Mouse (Mus musculus) spleen, postnatal 10 days (tissue): ENCODE measurements around the gene Dennd2c.

ENCODE experiments used
- DNase-seq, 2 experiments: peaks; one replicate each; pipeline ENCODE4 v3.0.0; 2021 to 2022; ENCODE audit warnings: low spot score in 2 of 2

Dennd2c gene

DNA sequence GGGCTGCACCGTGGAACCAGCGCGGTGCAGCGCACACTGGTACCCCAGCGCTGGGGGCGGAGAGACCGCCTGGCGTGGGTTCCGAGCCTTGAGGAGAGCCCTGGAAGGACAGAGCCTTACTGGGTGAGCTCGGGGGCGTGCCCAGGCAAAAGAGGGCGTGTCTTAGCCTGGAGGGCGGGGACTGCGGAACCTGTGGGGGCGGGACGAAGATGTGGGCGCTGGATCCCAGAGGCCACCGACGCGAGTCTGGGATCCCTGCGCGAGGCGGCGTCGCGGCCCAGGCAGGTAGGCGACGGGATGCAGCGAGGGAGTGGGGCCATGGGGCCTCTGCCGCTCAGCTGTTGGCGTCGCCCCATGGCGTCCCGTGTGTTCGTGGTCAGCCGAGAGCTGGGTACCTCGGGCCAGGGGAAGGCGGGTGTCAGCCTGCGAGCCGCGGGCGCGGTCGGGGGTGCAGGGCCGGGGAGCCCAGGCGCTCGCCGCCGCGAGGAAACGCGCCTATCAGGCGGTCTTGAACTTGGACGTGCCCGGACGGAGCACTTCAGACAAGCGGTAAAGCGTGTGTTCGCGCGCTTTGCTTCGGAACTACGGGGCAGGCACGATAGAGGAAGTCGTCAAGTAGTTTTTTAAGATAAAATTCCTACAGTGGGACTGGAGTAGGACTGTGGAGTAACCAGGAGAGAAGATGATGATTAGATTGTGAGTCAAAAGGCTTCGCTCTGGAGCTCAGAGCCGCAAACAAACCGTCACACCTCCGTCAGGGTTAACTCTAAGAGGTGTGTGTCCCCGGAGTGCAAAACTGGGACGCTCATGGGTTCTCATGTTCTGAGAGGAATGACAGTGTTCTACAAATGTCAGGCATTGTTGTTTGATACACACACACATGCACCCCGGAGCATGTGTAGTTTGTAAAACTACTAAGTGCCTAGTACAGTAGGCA, at the start of gene Dennd2c:
Gene Dennd2c (plus strand): TSS at position 151 of the 937 bp plus-strand sequence.
- DNase-seq = peak; percentile 98 to 99

DNA sequence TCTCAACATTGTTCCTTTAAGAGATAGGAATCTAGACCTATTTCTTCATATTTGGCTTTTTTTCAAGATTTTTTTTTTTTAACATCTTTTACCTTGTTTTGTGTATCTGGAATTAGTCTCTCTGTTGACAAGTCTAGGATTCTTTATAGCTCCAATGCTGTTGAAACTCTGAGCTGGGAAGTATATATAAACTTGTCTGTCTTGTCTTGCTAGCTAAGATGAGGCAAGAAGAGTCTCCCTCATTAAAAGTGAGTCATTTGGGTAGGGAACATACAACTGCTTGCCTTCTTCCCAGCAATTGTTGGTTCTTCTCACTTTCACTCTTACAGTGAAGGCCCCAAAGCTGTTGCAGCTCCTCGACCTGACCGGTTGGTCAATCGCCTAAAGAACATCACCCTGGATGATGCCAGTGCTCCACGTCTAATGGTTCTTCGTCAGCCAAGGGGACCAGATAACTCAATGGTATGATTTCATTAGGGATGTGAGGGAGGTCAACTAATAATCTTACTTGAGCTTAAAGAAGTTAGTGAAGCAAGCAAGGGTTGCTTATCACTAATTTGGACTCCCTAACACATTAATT, 46.3 kb upstream of the Dennd2c start:
- no peak for DNase-seq

DNA sequence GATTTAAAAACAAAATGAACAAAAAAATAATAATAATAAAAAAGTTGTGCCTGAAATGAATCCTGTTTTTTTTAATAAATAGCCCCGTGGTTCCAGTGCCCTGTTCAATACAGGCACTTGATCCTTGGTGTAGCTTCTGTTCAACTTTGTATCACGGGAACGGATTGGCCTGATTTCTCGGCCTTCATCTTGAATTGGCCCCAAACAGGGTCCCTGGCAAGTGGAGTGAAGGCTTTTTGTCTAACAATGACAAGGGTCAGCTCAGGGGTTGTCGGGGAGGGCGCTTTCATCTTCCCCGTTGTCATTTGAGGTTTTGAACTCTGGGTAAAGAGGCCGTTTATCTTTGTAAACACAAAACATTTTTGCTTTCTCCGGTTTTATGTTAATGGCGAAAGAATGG, 44.7 kb upstream of the Dennd2c start:
- peak in 1 of 2 experiments; percentile 9 for DNase-seq

DNA sequence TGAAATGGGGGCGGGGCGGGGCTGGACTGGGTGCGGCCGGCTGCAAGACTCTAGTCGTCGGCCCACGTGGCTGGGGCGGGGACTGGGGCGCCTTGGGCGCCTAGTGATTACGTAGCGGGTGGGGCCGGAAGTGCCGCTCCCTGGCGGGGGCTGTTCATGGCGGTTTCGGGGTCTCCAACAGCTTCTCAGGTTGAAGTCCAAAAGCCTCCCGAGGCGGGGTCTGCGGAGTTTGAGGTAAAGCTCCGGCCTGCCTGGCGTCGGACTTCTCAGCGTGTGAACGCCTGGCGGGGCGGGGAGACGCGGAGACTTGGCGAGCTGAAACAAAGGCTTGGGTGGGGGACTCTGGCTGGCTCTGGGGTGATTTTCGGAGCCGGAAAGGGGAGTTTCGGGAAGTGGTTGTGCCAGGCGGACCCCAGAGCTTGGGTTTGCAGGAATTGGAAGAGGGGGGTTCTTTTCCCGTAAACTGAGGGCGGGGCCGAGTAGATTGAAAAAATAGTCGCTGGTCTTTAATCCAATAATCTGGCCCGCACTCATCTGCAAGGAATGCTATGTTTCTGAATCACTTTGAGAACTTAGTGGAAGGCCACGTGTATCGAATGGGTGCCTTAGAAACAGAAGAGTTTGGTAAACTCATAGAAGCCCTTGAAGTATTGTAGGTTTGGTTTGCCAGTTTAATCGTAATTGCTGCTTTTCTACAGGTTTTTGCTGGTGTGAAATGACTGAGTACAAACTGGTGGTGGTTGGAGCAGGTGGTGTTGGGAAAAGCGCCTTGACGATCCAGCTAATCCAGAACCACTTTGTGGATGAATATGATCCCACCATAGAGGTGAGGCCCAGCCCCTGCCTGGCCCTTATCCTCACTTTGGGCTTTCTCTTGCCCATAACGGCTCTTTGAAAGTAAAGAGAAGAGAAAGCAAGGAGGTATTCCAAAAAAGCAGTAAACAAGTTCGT, 43.9 kb upstream of the Dennd2c start, which contains the start of gene Nras:
Gene Nras (plus strand): TSS at position 79 of the 951 bp plus-strand sequence.
- DNase-seq = peak; percentile 91 to 97

DNA sequence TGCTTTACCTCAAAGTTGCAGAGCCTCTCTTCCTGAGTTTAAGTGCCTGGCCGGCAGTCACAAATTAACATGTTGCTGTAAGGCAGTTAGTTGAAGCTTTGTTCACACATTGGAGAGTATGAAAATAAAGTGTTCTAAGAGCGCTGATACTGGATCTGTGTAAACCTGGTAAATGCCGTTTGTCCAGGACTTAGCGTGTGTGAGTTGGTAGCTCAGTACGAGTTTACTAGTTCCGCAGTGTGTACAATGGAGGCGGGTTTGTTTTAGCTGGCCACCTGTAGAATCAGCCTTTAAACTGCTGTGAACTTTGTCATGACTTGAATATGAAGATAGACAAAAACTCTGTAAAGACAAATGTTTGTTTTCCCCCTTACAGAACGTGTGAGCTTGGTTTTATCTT, 35.5 kb upstream of the Dennd2c start:
- no peak for DNase-seq

DNA sequence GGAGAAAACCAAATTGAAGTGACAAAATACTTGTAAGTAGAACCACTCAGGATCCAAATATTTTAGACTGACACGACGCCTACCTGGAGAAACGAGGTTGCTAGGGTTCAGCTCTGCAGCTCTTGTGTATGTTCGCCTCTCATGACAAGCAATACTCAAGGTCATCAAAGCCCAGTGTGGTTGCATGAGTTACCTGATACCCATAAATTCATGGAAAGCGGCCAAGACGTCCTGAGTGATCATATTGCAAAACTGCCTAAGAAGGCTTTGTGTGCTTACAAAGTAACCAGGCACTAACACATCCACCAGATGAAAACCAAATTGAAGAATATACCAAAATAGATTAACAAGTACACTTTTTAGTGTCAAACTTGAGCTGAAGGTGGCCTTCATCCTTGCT, 33.4 kb upstream of the Dennd2c start:
- DNase-seq = no peak

DNA sequence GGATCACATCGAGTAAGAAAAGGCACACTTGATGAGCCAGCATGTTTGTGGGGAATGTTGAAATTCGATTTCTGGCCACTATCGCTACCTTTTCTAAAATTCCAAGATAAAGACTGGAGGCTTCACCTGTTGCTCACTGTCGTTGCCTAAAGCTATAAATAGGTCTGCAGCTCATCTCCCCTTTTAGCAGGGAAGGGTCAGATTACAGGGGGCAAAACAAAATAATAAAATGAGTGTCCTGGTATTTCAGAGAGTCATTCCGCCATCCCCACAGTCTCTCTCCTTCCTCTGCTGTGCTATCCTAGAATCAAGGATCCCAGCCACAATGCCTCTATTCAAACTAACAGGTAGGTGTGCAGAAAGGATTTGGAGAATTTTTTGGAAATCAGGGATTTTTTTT, 28.6 kb upstream of the Dennd2c start, which contains the start of gene Ampd1:
Gene Ampd1 (plus strand): TSS at position 244 of the 400 bp plus-strand sequence.
- no peak for DNase-seq

DNA sequence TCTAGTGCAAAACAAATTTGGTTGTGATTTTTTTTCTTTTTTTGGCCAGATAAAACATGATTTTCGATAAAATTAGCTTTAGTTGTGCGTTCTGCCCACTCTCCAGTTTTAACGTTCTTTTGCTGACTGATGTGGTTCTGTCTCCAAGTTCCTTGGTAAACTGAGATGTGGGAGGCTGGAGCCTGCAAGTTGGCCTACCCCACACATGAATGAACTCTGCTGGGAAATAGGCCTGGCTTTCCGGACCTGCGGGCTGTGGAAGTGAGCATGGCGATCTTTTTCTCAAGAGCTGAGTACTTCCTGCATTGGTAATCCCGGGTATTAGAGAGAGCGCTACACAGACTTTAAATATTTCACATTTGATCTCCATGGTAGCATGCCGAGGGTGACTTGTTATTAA, 26.5 kb upstream of the Dennd2c start:
- no peak for DNase-seq

DNA sequence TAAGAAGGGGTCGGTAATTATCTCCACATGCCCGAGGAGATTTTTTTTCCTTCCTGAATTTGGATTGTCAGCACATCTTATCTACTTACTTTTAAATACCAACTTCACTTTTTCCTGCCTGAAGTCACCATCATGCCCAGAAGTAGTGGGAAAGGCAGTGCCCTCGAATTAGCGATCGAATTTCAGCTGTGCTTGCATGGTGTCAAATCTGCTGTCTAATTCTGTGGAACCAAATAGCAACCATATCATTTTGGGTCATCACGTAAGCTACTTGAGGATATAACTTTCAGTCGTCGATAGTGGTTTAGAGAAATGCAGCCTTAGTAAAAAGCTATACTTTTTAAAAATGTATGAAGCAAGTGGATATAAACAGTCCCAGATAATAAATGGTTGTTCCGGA, 25.9 kb upstream of the Dennd2c start:
- no peak for DNase-seq

DNA sequence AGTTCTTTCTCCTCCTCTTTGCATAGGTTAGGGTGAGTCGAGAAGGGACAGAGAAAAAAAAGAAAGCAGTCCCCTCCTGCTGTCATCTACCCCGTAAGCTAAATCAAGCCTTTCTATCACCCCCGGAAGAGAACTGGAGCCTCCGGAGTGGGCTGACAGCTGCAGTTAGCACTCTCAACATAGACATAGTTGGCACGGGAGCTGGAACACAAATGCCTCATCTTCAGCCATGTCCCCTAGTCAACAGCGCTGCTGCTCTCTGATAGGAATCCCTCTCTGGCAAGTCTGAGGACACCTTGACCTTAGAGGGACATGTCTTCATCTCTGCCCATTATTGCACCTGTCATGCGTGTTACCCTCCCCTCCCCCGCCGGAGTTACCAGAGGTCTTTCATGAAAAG, 23.1 kb upstream of the Dennd2c start:
- DNase-seq = no peak

DNA sequence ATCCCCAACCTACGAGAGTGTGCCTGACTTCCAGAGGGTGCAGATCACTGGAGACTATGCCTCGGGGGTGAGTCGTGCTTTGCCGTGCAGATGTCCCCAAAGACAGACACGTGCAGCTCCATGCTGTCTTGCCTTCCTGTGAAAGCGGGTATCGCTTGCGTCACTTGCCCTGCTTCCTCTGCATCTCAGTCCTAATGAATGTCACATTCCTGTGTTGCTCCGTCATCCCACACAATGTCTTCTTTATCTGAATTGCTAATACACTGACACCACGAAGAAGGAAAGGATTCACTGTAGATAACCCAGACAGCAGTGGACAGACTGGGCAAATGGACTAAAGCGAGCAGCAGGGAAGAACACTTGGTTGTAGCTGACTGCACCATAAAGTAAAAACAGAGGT, 21.4 kb upstream of the Dennd2c start:
- no peak for DNase-seq

DNA sequence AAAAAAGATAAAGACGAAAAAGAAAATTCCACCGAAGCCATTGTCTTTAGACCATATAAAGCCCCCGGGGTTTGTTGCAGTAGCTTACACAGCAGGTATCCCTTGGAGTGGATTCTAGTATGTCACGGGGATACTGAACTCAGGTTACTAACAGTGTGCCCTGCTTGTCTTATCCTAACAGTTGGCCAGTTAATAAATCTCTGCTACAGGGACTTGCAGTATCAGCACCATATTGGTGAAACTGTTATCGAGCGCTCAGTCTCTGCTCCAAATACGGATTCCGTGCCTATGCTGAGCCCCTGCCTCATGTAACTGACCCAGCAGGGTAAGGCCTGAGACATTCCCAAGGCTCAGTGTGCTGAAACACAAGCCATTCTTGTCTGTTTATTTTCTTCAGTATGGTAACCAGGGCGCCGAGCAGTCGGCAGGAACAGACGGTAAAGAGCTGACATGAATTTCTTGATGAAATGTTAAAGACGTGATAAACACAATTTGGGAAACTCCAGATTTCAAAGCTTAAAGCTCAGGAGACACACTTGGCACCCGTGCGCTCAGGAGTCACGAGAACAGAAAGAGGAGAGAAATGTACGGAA, 20.4 kb upstream of the Dennd2c start:
- no peak for DNase-seq

DNA sequence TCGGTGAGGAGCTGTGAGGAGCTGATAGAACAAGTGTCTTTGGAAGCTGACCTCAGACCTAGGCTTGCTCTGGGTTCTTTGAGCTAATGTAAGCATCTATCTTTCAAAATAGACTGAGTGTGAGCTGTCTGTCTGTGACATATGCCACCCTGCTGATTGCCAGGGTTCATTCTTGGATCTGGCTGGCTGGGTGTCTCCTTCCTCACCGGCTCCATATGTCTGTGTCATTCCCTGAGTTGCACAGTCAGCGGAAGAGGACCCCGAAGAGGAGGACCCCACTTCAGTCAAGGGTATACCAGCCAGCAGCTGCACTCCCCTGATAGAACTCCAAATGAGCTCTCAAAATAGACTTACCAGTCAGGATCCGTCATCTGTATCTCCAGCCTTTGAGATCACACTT, 19.6 kb upstream of the Dennd2c start:
- no peak for DNase-seq

DNA sequence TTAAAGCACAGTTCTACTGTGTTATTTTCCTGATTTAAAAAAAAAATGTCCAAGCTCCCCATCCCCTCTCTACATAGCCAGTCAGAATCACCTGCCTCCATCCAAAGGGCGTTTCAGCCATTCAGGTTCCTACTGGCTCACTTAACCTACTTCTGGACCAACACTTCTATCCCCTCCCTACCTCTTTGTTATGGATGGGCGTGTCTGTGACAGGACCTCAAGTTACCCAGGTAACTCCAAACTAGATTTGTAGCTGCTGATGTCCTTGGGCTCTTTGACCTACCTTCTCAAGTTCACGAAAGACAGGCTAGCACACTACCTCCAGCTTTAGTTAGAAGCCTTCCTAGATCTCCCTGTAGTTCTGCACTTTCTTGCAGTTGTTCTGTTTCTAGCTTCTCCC, 16.4 kb upstream of the Dennd2c start:
- DNase-seq = no peak

DNA sequence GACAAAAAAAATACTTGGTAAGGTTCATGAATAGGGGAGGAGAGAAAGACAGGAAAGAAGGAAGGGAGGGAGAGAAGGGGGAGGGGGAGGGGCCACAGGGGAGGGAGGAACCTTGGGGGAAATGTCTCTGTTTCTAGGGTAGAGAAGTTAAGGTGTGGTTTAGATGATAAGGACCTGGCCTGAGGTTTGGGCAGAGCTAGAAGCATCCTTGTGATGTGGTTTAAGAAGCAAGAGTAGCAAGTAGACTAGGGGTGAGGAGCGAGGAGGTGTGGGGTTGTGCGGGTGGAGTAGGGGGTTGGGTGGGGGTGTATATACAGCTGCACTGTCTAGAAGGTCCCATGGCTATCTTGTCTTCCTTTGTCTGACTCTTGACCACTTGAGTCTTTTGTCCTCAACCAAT, 10.7 kb upstream of the Dennd2c start:
- DNase-seq = no peak

DNA sequence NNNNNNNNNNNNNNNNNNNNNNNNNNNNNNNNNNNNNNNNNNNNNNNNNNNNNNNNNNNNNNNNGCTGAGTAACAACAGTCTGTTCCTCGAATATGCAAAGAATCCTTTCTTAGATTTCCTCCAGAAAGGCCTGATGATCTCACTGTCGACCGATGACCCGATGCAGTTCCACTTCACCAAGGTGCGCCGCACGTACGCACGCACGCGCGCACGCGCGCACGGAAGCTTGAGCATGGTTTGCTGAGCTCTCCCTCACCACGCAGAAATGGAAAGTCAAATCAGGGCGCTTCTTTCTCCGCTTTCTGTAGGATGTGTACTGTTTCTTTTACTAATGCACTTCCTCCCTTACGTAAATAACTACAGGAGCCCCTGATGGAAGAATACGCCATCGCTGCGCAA, 3.7 kb upstream of the Dennd2c start:
- DNase-seq = peak in 1 of 2 experiments; percentile 28

DNA sequence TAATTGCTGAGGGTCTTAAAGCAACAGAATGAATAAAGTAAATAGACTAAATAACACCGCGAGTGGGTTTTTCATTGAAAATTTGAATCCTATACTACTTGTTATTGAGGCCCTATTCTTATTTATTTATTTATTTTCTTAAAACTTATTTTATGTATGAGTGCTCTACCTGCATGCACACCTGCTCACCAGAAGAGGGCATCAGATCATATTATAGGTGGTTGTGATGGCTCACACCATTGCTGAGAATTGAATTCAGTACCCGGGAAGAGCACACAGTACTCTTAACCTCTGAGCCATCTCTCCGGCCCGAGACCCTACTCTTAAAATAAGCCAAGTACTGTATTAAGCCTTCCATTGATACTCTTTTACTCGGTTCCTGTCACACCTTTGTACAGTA, 2.7 kb upstream of the Dennd2c start:
- no peak for DNase-seq

DNA sequence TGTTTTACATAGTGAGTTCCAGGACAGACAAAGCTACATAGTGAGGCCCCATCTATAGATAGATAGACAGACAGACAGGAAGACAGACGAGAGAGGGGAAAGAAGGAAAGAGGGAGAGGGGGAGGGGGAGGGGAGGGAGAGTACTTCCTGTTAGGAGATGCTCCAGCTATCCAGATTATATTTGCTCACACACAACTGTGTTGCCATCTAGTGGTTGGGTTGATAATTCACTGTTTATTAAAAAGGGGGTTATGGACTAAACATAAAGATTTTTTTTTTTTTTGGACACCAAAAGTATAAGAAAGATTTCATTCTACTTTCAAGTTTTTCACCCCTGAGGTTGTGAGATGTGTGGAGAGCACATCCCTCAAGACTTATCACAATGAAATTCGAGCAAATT, 1.7 kb upstream of the Dennd2c start:
- DNase-seq = no peak

DNA sequence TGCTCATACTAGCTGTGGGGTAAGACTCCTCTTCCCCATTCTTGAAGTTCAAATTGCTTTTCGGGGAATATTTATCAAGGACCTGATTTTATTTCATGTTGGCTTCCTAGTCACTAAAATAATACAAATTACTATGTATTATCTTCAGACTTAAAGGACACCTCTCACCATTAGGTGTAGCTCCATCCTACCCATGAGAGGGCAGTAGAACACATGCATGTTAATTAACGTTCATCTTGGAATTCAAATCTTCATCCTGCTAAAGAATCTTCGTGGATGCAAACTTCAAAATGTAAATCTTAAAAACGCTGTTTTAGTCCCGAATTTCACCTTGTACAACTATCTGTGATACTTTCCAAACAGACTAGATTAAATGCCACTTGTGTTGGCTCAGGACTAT, 1.2 kb upstream of the Dennd2c start:
- DNase-seq = no peak

DNA sequence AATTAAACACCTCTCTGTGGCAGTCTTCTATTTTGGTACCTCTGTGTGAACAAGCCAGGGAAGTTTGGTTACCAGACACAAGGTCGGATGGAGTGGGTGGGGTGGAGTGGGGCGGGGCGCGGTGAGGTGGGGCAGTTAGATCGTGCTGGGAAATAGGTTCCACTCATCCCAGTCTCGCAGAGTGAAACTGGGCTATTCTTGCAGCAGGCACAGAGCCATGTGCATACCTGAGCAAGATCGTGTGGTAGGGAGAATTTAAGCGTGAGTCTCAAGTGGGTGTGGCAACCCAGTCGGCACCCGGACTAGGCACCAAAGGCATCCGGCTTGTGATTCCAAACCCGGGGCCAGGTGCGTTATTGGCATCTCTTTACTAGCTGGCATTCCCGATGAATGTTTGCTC, 495 bp upstream of the Dennd2c start:
- peak in 1 of 2 experiments; percentile 52 for DNase-seq

DNA sequence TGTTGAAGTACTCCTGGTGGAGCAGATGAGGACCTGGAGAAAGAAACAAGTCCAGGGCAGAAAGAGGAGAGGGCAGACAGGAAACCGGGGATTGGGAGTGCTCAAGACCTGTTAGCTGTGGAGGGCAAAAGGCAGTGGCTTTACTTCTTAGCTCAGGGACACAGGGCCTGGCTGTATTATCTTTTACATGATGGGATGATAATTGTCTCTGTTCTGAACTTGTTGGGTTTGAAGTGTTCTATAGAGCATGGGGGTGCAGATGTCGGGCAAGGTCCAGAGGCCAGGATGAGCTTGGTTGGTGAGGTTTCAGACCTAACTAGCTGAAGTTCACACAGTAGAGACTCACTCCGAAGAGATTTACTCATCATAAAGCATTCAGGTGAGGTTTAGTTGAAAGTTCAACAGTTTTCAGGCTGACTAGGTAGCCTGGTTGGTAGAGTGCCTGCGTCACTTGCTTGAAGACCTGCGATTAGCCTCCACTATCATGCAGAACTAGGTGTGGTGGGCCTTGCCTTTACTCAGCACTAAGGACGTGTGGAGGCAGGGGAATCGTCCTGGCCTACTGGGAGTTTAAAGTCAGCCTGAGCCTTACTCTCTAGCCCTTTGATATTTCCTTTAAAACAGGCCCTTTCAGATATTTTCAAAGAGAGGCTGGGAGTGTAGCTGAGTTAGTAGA, 5.3 kb downstream of the Dennd2c start:
- DNase-seq = no peak
